Mouse (Mus musculus) brain, embryonic 14.5 days (tissue): ENCODE data around the gene Btk.

Experiments
- CTCF ChIP-seq: fragments of 200-500 bp; IDR thresholded peaks from 2 replicates; pipeline ENCODE4 v1.5.1; 2012; ENCODE audit warnings: inconsistent platforms, mild to moderate bottlenecking, moderate library complexity, borderline replicate concordance; ENCODE audit not compliant: insufficient read depth, insufficient read length; ENCODE audit errors: extremely low read depth
- POLR2A ChIP-seq: fragments of 200-500 bp; IDR thresholded peaks from 2 replicates; pipeline ENCODE4 v1.6.1; 2012; ENCODE audit warnings: mild to moderate bottlenecking, inconsistent platforms, borderline replicate concordance; ENCODE audit not compliant: poor library complexity, insufficient read depth, insufficient read length, severe bottlenecking; ENCODE audit errors: extremely low read depth

DNA sequence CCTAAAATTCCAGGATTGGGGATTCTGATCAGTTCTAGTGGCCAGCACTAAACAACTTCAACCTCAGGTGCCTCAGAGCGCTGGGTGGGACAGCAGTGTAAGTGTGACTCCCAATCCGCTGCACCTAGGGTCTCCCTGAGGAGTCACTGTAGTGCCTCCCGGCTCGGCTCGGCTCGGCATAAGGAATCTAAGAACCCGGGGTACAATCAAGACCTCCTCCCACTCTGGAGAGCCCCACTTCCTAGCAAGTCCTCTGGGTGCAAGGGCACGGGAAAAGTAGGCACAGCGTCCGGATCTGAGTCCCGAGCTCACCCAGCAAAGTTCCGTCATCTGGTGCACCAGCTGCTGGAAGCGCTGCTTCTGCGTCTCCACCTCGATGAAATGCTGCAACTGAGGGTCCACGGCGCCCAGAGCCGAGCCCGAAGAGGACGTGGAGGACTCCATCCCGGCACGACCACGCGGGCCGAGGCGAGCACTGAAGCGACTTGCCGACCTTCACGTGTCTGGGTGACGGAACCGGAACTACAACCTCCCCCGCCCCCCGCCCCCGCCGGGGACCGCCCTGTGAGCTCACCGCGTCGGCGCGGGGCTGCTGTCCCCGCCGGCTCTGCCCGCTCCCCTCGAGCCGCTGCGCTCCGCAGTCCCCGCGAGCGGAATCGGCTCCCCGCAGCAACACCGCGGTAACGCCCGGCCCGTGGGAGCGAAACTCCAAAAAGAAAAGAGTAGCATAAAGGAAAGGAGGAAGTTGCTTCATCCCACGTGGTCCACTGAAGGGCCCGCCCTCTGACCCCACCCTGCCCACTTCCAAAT is 42.0 kb downstream of the Btk start, which contains the start of gene Timm8a1:
- no peak for TF ChIP-seq CTCF
- TF ChIP-seq POLR2A, result 0 out of 2 replicates have a peak, but pooled peaks have one; percentile 15
